Mouse (Mus musculus) adrenal gland, adult 18-20 months (tissue): ENCODE measurements around the gene Ttc19. TPM values are rescaled to one million over a fixed set of nuclear protein-coding genes. Genes with fewer than 3 reads are reported as not detected.
A peak's percentile ranks its signal among the peaks of the same experiment; 100 is the strongest.
"Not testable (repeated sequence)": the region's sequence is repeated elsewhere in the genome, so short reads cannot be mapped to it uniquely, and the experiment has no call there.

Experiments used
- DNase-seq, 2 experiments: peaks; one replicate each; pipeline ENCODE4 v3.0.0; 2021 to 2022; ENCODE audit warnings: low spot score in 2 of 2
- total RNA-seq, 2 experiments: library from RNA; stranded (reverse); gene quantifications; 1 replicate in 1 of 2; 2 replicates in 1 of 2; pipeline ENCODE4 v1.2.3; 2021

Gene Ttc19
- total RNA-seq, 2 experiments from 2014 or later, result 29.0 to 32.6 TPM

- peak; percentile 55 to 60 for DNase-seq
Observed at GRCm38 (mm10) chr11:62278027-62278426, 3.2 kb upstream of the Ttc19 start.

DNA sequence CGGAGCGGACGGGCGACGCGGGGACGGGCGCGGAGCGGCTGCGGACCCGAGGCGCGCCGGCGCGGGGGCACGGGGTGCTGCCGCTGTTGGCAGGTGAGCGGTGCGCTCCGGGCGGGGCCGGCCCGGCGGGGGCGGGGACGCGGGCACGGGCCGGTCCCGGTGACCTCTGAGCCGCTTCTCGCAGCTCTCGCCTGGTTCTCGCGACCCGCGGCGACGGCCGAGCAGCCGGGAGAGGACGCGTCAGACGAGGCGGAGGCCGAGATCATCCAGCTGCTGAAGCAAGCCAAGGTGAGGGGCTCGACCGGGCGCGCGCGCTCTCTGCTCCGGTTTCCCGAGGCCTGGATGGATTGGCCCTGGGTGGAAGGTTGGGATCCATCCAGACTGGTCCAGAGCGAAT lies 326 bp downstream of the Ttc19 start:
- DNase-seq, result peak in 1 of 2 experiments; percentile 76

GRCm38 (mm10) chr11:62284020-62284419 lies 2.7 kb downstream of the Ttc19 start:
- DNase-seq, result not testable (repeated sequence)

DNA sequence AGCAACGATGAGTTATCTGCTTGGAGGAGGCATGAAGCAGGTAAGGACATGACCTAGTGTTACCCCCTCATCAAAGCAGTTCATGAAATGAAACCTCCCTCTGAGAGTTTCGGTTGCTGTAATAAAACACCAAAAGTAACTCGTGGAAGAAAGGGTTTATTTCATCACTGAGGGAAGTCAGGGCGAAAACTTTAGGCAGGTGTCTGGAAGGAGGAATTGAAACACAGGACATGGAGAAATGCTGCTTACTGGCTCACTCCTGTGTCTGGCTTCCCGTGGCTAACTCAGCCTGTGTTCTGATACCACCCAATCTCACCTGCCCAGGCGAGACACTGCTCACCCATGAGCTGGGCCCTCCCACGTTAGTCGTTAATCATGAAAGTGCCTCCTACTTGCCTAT lies 3.7 kb downstream of the Ttc19 start:
- DNase-seq, result no peak

- no peak for DNase-seq
Observed at GRCm38 (mm10) chr11:62287700-62288099, 6.4 kb downstream of the Ttc19 start.

DNA sequence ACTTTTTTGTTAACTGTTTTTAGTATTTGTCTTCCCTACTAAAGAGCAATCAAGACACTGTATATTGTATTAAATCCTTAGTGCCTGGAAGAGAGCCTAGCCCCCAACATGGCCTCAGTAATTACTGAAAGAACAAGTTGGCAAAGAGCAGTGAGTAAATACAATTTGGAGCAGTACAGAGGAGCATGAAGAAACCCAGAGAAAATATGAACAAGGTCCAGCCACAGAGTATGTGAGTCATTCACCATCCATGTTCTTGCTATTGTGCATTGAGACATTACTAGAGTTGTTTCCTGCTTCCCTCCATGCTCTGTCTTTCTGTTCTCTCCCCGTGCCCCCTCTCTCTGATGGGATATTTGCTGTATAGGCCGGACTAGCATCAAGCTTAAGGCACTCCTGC lies 12.8 kb downstream of the Ttc19 start:
- no peak for DNase-seq

GRCm38 (mm10) chr11:62298883-62299282 lies 17.6 kb downstream of the Ttc19 start:
- no peak for DNase-seq

- no peak for DNase-seq
Observed at GRCm38 (mm10) chr11:62305866-62306265, 24.6 kb downstream of the Ttc19 start.

DNA sequence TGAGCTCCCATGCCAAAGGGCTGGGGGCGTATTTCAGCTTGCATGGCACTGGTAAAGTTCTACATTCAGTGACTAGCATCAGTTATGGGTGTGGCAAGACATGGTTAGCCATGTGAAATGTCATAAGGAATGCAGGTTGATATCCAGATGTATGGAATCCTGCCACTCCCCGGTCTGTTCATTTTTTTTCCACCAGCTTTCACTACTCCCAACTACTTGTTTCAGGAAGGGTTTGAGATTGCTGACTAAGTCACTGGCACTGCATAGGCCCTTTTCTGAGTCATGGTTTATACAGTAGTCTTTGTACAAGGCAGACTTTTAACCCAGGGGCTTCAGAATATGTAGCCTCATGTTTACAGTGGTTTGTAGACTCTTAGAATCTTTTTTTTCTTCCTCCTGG lies 28.0 kb downstream of the Ttc19 start:
- DNase-seq, result no peak

DNA sequence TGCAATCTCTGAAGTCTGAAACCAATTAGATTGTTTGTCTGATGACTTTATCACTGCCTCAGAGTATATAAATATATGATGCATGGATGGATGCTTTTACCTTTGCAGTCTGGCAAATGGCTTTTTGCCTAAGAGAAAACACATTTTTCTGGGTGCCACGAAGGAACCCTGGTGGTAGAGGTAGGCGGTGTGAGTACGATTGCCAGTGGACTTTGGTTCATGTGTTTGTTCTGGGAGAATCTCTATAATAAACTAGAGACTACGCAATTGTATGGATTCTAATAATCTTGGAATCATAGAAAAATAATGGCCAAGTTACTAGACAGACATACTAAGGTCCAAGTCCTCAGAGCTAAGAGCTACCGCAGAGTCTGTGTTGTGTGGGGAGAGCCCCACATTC lies 33.7 kb downstream of the Ttc19 start:
- no peak for DNase-seq

- DNase-seq, result no peak
Observed at GRCm38 (mm10) chr11:62317746-62318145, 36.5 kb downstream of the Ttc19 start.

GRCm38 (mm10) chr11:62320097-62320496 lies 38.8 kb downstream of the Ttc19 start:
- DNase-seq, result no peak

- DNase-seq, result no peak
Observed at GRCm38 (mm10) chr11:62323659-62324058, 42.4 kb downstream of the Ttc19 start.

DNA sequence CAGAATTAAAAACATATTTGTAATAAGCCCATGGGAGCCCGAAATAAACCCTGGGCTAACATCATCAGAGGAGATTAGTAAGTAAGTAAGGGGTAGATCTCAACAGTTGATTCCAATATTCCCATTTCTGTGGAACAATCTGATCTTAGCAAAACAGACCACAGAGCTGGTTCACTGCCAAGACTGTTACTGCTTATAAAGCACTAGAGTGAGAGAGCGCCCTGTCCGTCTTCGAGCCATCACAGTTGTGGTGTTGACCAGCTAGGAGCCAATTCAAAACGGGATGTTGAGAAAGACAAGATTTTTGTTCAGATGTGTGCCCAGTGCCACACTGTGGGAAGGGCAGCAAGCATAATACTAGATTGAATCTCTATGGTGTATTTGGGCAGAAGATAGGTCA lies 49.9 kb downstream of the Ttc19 start:
- DNase-seq, result no peak

- no peak for DNase-seq
Observed at GRCm38 (mm10) chr11:62332228-62332627, 51.0 kb downstream of the Ttc19 start.

DNA sequence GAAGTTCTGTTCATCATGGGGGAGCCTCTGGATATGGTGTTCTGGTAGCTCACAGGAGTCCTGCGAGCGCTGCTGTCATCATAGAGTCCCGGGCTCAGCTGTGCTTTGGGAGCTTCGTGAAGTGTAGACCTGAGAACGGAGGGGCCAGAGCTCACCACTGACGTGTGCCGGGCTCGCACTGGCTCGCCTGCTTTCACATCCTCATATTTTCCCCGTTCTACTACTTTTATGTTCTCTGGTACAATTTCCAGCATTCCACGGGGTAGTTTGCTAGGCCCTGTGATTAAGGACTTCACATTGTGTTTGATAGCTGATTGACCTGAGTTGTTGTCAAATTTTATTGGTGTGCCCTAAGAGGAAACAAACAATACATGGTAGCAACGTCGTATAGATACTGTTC lies 61.7 kb downstream of the Ttc19 start:
- no peak for DNase-seq

GRCm38 (mm10) chr11:62351948-62352347 lies 70.7 kb downstream of the Ttc19 start:
- no peak for DNase-seq

DNA sequence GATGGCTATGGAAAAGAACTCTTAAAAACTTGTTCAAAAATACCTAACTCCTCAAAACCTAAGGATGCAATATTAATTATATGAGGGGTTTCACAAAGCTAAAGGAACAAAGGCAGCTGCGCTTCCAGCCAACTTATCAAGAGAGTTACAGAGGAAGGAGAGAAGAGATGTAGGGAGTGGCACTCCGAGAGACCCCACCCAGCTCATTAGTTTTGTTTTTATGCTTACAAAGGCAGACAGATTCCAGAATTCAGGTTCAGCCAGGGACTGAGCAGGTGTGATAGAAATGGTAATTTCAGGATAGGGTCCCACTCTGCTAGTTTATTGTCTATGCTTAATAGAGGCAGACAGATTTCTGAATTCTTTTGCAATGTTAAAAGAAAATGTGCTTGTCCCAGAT lies 73.9 kb downstream of the Ttc19 start:
- DNase-seq, result no peak

DNA sequence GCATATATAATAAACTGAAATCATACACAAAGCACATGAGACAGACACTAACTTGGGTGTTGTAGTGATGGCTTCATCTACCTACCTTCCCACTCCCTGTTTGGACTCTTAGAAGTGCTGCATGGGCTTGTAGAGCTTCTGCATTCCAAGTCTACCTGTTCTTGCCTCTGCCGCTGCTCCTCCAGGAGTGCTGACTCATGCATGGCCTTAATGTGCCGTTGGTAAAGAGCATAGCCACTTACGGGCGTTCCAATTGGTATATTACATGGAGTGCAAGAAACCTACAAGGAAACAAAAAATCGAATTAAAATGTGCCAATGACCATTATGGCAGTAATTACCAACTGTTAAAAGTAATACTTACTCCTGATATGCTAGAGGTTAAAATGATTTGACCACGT lies 85.6 kb downstream of the Ttc19 start:
- DNase-seq, result no peak

DNA sequence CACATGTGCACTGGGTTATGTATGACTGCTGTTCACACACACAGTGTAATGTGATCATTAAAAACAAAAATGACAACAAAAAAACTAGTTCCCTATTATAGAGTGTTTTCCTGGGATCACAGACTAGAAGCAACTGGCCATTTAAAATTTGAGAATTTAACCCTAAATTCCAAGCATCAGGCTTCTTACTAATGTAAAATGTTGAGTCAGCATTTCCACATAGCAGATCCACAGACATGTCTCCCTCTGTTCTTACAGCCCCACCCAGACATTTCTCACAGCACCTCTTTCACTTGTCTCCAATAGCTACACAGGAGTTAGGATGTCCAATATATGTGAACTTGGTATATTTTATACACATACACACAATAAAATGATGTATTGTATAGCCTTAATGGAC lies 88.7 kb downstream of the Ttc19 start:
- no peak for DNase-seq

DNA sequence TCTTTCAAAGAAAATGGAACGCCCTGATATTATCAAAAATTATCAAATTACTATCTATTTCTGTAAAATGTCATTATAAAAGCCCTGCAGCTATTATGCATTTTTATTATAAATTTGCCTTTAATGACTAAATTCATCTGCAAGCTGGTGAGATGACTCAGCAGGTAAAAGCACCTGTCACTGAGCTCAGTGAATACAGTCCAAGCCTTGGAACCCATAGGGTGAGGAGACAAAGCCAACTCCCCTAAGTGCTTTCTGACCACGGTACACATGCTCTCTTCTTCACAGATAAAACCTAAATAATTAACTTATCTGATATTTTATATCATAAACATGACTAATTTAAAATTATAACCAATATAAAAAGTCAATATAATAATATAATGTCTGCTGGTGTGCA lies 90.5 kb downstream of the Ttc19 start:
- DNase-seq, result no peak

DNA sequence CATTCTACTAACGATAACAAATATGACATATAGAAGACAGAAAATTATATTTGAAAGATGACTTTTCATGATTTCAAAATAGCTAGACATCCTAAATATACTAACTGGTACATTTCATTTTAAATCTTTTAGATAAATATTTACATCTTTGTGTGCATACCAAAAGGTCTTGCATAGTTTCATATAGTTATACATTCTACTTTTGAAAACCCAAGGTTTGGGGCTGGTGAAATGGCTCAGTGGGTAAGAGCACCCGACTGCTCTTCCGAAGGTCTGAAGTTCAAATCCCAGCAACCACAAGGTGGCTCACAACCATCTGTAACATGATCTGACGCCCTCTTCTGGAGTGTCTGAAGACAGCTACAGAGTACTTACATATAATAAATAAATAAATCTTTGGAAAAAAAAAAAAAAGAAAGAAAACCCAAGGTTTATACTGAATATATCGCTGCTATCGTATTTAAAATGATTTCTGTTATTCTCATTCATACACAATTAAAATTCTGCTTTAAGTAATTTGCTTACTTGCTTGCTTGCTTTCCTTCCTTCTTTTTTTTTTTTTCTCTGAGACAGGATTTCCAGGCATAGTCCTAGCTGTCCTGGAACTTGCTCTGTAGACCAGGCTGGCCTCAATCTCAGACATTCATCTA lies 96.1 kb downstream of the Ttc19 start:
- DNase-seq, result not testable (repeated sequence)
